Mouse (Mus musculus) heart, postnatal 0 days (tissue): ENCODE results near the gene Ddx1.

Source experiments
- CTCF ChIP-seq: IDR thresholded peaks from 2 replicates; pipeline ENCODE4 v1.5.1; 2016; ENCODE audit warnings: antibody characterized with exemption, control low read depth, low read depth
- EP300 ChIP-seq: IDR thresholded peaks from 2 replicates; pipeline ENCODE4 v1.6.1; 2016; ENCODE audit warnings: antibody characterized with exemption, low read depth

- TF ChIP-seq CTCF (no peak), EP300 (no peak)
These were observed 64.1 kb downstream of the Ddx1 start for GRCm38 (mm10) chr12:13184873-13185361.
